Mouse (Mus musculus) lung, adult 2 months (tissue): ENCODE measurements around the gene Psap. TPM values are rescaled to one million over a fixed set of nuclear protein-coding genes. Genes with fewer than 3 reads are reported as not detected.
"Not testable (repeated sequence)": the region's sequence is repeated elsewhere in the genome, so short reads cannot be mapped to it uniquely, and the experiment has no call there.

Source experiments
- DNase-seq: peaks from one replicate; pipeline ENCODE4 v3.0.0; 2022
- H3K4me1 ChIP-seq: fragments of 200-500 bp; 2 replicates; pipeline ENCODE4 v1.6.1; 2011; ENCODE audit warnings: low read length; ENCODE audit not compliant: control insufficient read depth, insufficient read depth
- H3K4me3 ChIP-seq: fragments of 200-500 bp; replicated peaks from 2 replicates; pipeline ENCODE3; 2011; ENCODE audit warnings: low read depth, mild to moderate bottlenecking, control low read depth, low read length; ENCODE audit errors: extremely low read depth
- CTCF ChIP-seq: fragments of 200-500 bp; IDR thresholded peaks from 2 replicates; pipeline ENCODE4 v1.5.1; 2011; ENCODE audit warnings: mild to moderate bottlenecking, low read length, control low read depth; ENCODE audit not compliant: insufficient read depth
- POLR2A ChIP-seq: fragments of 200-500 bp; IDR thresholded peaks from 2 replicates; pipeline ENCODE4 v1.6.1; 2011; ENCODE audit warnings: low read depth, mild to moderate bottlenecking, control low read depth, low read length, borderline replicate concordance; ENCODE audit errors: extremely low read depth
- WGBS: fragments of 180-500 bp; shearing (Covaris S2); methylation state at CpG from one replicate; pipeline ENCODE4 v1.1.7; 2018; 5-methylcytosine and 5-hydroxymethylcytosine counted together
- polyA plus RNA-seq: library from polyadenylated mRNA; depleted of rRNA; stranded (reverse); fragments of >200 nt; gene quantifications from 2 replicates; pipeline ENCODE4 v1.2.3, GENCODE M21; 2012

Gene Psap
- polyA plus RNA-seq, 1 experiment: 1,289 TPM

DNA sequence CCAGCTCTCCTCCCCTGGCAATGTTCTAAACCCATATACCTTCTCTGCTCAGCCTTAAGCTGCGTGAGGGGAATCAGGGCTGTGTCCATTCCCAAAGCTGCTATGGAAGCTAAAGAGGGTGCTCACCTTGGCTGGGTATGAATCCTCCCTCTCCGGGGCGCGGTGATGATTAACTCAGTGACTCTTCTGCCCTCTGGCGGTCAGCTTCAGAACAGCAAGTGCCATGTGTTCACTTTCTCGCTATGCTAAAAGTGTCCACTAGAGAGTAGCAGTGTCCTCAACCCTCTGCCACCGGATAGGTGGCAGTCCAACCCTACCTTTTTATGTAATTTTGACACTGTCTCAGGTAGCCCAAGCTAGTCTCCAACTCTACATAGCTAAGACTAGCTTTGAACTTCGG, 32.4 kb upstream of the Psap start:
- DNase-seq: peak; percentile 91
- WGBS: 2% methylated on average over 8 of the region's 8 CpGs

DNA sequence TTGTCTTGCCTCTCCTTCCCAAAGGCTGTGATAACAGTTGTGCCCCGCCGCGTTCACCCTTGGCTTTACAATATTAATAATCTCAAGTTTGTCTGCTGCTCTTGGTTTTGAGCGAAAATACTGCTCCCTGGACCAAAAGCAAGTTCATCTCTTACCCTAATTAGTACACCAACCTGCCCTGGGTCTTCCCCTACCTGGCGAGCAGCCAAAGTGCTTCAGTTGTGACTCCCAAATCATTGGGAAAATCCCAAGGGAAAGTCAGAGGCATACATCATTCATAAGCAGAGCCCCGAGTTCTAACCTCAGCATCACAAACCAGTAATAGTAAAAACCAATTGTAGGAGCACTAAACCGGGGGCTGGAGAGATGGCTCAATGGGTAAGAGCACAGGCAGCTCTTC, 31.8 kb upstream of the Psap start:
- 78% methylated on average over 7 of the region's 7 CpGs for WGBS
- DNase-seq: no peak
- Histone ChIP-seq H3K4me3 (no peak overlapping the region), H3K4me1 (no peaks in the 10 kb centered on the region)
- TF ChIP-seq POLR2A: no peak
- TF ChIP-seq CTCF: no peak

More for the DNA sequence above, 32.4 kb upstream of the Psap start:
- TF ChIP-seq POLR2A (no peak), CTCF (peak; percentile 97)
- H3K4me1 ChIP-seq: no peaks in the 10 kb centered on the region
- no peak overlapping the region for H3K4me3 ChIP-seq

DNA sequence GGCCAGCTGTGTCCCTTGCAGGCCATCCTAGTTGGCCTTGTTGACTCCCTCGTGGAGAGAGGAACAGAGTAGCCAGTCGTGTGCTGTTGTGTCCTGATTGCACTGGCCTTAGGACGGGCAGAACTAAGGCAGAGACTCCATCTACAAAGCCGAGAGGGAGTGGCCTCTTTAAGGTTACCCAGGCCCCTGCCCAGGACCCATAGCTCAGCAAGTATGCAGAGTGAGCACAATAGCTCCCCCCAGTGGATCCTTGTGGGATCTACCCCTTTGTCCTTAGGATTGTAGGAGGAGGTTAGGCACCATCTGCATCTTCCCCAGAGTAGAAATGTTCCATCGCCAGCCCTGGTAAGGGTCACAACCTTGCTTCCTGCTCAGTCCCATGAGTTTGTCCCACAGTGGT, 30.9 kb upstream of the Psap start:
- DNase-seq: peak; percentile 49
- H3K4me3 ChIP-seq: no peak overlapping the region
- peak; percentile 54 for TF ChIP-seq CTCF
- TF ChIP-seq POLR2A: no peak
- H3K4me1 ChIP-seq: no peaks in the 10 kb centered on the region
- WGBS: 53% methylated on average over 5 of the region's 5 CpGs

DNA sequence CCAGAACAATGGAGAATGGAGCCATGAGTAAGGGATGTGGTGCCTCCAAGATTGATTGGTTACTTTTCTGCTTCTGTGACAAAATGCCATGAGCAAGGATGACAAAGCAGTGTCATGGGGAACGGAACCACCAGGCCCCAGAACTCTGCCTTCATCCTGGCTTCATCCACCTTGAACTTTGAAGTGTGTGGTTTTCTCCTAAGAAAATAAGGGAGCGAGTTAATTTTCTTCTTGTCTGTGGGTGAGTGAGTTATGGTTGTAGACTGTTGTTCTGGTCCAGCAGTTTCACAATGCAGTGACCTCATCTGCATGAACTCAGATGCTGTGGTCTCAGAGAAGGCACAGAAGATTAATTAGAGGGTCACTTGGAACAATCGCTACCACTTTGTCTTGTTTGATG, 29.1 kb upstream of the Psap start:
- not testable (repeated sequence) for DNase-seq
- 65% methylated on average over 3 of the region's 3 CpGs for WGBS

DNA sequence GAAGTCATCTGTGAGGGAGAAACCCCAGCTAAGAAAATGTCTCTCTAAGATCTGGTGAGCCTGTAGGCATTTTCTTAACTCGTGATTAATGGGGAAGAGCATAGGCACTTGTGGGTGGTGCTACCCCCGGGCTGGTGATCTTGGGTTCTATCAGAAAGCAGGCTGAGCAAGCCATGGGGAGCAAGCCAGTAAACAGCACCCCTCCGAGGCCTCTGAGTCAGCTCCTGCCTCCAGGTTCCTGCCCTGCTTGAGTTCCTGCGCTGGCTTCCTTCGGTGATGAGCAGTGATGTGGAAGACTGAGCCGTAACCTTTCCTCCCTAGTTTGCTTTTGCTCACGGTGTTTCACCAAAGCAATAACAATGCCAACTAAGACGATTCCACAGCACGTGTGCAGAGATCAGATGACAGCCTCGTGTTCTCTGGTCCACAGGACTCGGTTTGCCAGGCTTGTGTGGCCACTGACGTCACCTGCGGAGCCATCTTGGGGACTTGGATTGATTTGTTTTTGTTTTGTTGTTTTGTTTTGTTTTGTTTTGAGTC, 26.9 kb upstream of the Psap start:
- WGBS: 83% methylated on average over 13 of the region's 13 CpGs
- no peaks in the 10 kb centered on the region for H3K4me1 ChIP-seq
- TF ChIP-seq POLR2A (no peak), CTCF (no peak)
- no peak overlapping the region for H3K4me3 ChIP-seq
- no peak for DNase-seq

More for the DNA sequence above, 29.1 kb upstream of the Psap start:
- H3K4me1 ChIP-seq, H3K4me3 ChIP-seq: not testable (repeated sequence)

DNA sequence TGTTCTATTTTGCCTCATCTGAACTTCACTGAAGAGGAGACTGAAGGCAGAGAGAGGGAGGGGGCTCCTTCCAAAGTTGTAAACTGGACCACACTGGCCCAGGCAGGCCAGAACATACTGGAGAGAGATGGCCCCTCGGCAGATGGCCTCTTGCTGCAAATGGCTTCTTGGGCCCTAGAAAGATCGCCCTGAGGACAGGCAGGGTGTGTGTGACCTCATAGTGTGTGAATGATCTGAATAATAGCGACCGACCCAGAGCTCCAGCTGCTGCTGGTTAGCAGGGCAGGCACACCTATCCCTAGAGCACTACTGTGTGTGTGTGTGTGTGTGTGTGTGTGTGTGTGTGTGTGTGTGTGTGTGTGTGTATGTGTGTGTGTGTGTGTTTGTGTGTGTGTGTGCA, 25.2 kb upstream of the Psap start:
- no peak for DNase-seq
- WGBS: 61% methylated on average over 4 of the region's 4 CpGs
- Histone ChIP-seq H3K4me3 (no peak overlapping the region), H3K4me1 (no peaks in the 10 kb centered on the region)
- no peak for TF ChIP-seq POLR2A
- no peak for TF ChIP-seq CTCF

- no peaks in the 10 kb centered on the region for H3K4me1 ChIP-seq
Observed at GRCm38 (mm10) chr10:60252606-60253005, 24.8 kb upstream of the Psap start.

DNA sequence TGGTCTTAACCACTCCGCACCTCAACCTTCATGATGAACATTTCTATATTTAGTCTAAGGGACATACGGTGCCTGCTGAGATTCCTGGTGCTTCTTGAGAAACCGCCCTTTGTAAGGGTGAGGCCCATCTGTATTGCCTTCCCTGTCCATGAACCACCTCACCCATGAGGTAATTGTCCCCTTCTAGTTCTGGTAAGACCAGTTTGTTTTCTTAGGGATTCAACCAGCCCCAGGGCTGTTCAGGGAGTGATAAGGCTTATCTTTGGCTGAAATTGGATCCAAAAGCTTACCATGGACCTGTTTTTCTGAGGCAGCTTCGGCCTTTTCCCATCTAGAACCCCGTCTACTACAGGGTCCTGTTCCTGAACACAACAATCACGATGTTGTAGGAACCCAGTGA, 21.3 kb upstream of the Psap start:
- TF ChIP-seq POLR2A (no peak), CTCF (no peak)
- DNase-seq: no peak
- Histone ChIP-seq H3K4me1 (no peaks in the 10 kb centered on the region), H3K4me3 (no peak overlapping the region)
- WGBS: 81% methylated on average over 6 of the region's 6 CpGs

More at GRCm38 (mm10) chr10:60252606-60253005, 24.8 kb upstream of the Psap start:
- 61% methylated on average over 4 of the region's 4 CpGs for WGBS
- no peak for DNase-seq
- H3K4me3 ChIP-seq: no peak overlapping the region
- no peak for TF ChIP-seq POLR2A
- no peak for TF ChIP-seq CTCF

GRCm38 (mm10) chr10:60257261-60257825, 20.1 kb upstream of the Psap start:
- no peak for DNase-seq
- TF ChIP-seq CTCF (no peak), POLR2A (no peak)
- WGBS: 69% methylated on average over 16 of the region's 16 CpGs
- H3K4me1 ChIP-seq: peaks cover 2% of the 10 kb centered on the region
- H3K4me3 ChIP-seq: no peak overlapping the region

DNA sequence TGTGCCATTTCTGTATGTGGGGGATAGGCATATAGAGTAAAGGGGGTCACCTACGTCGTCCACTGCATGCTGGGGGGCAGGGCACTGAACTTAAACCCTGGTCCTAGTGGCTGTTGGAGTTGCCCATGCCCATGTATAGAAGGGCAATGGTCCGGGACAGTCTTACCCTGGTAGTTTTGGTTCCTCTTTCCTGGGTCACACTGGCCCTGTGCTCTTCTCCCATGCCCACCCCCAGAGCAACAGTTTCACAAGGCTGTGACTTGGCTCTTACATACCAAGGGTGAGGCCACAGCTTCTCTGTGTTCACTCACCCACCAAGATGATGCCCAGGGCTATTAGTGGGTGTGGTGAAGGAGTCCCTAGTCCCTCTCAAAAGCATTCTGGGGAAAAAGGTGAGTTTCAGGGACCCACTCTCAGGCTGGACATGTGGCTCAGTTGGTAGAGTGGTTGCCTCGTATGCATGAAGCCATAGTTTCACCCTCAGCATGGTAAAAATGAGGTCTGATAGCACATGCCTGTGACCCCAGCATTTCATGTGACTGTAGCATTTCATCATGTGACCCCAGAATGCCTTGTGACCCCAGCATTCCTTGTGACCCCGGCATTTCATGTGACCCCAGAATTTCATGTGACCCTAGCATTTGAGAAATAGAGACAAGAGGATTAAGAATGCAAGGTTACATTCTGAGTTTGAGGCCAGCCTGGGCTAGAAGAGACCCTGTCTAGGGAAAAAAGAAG, 16.7 kb upstream of the Psap start:
- WGBS: 78% methylated on average over 5 of the region's 5 CpGs
- DNase-seq: no peak
- no peak overlapping the region for H3K4me3 ChIP-seq
- H3K4me1 ChIP-seq: peaks cover 5% of the 10 kb centered on the region
- TF ChIP-seq POLR2A (no peak), CTCF (no peak)
